In genomic region chr9:115840791-115841190, GRCm38 (mm10) we compare ENCODE assay signal across 33 mouse cellular contexts.
"Had no signal": no experiment of that assay in that cellular context is flagged by ENCODE, and none has a peak within 500 bp of the region (broad histone marks: within the 10 kb centered on the region; RNA-seq: fewer than 3 reads in every experiment).

No protein-coding gene starts in this region.

- H3K36me3 ChIP-seq: heart, embryonic 12.5 days; heart, embryonic 13.5 days; heart, embryonic 15.5 days; hindbrain, embryonic 10.5 days; hindbrain, embryonic 12.5 days; hindbrain, embryonic 13.5 days; hindbrain, embryonic 15.5 days; intestine, embryonic 15.5 days; kidney, embryonic 15.5 days had no signal

- H3K9ac ChIP-seq: heart, embryonic 12.5 days; heart, embryonic 13.5 days; heart, embryonic 15.5 days; hindbrain, embryonic 12.5 days; hindbrain, embryonic 13.5 days; hindbrain, embryonic 14.5 days; hindbrain, embryonic 15.5 days; intestine, embryonic 15.5 days; kidney, embryonic 15.5 days had no signal

- DNase-seq: heart, postnatal 10 days; heart, postnatal 14 days; heart, postnatal 36 days; heart, postnatal 4 days; kidney, adult 11 months; kidney, adult 18-20 months; kidney, adult 2 months; kidney, adult 8-10 months; kidney, adult 9 months; kidney, postnatal 10 days; kidney, postnatal 14 days; kidney, postnatal 25 days; kidney, postnatal 36 days; kidney, postnatal 4 days; layer of hippocampus, adult 9-11 months; layer of hippocampus, postnatal 36 days had no signal

- ATAC-seq: hindbrain, embryonic 16.5 days; hindbrain, postnatal 0 days; inflammation-experienced regulatory T-cells, adult 6 months had no signal

- H3K27ac ChIP-seq: heart, embryonic 13.5 days; heart, embryonic 15.5 days; hindbrain, embryonic 10.5 days; hindbrain, embryonic 12.5 days; hindbrain, embryonic 13.5 days; hindbrain, embryonic 14.5 days; hindbrain, embryonic 15.5 days; hindbrain, postnatal 0 days; intestine, embryonic 15.5 days; kidney, embryonic 15.5 days; kidney, postnatal 0 days; layer of hippocampus, adult 2 months; left cerebral cortex, adult 2 months had no signal

- H3K9me3 ChIP-seq: heart, embryonic 13.5 days; heart, embryonic 15.5 days; hindbrain, embryonic 10.5 days; hindbrain, embryonic 12.5 days; hindbrain, embryonic 13.5 days; hindbrain, embryonic 15.5 days; intestine, embryonic 15.5 days; kidney, embryonic 15.5 days had no signal

- H3K4me1 ChIP-seq: intestine, embryonic 15.5 days; kidney, embryonic 15.5 days had no signal

- H3K4me2 ChIP-seq: heart, embryonic 11.5 days; heart, embryonic 13.5 days; heart, embryonic 15.5 days; hindbrain, embryonic 12.5 days; hindbrain, embryonic 13.5 days; hindbrain, embryonic 14.5 days; hindbrain, embryonic 15.5 days; intestine, embryonic 15.5 days; kidney, embryonic 15.5 days had no signal

- H3K4me3 ChIP-seq: heart, embryonic 12.5 days; heart, embryonic 13.5 days; heart, embryonic 15.5 days; hindbrain, embryonic 10.5 days; hindbrain, embryonic 12.5 days; hindbrain, embryonic 13.5 days; hindbrain, embryonic 15.5 days; intestine, embryonic 15.5 days; kidney, embryonic 15.5 days; layer of hippocampus, adult 2 months; left cerebral cortex, adult 2 months had no signal

- H3K27me3 ChIP-seq: heart, embryonic 12.5 days; heart, embryonic 13.5 days; heart, embryonic 15.5 days; hindbrain, embryonic 12.5 days; hindbrain, embryonic 13.5 days; hindbrain, embryonic 15.5 days; intestine, embryonic 15.5 days; kidney, embryonic 15.5 days had no signal
